Mouse (Mus musculus) small intestine, adult 2 months (tissue): ENCODE measurements around the gene Scpep1. TPM values are rescaled to one million over a fixed set of nuclear protein-coding genes. Genes with fewer than 3 reads are reported as not detected.
A peak's percentile ranks its signal among the peaks of the same experiment; 100 is the strongest.

Experiments used
- H3K27ac ChIP-seq: fragments of 200-500 bp; 2 replicates; pipeline ENCODE4 v1.5.1; 2012; ENCODE audit warnings: low read depth, low read length, control low read depth, inconsistent platforms; ENCODE audit not compliant: insufficient read depth
- H3K27me3 ChIP-seq: fragments of 200-500 bp; 2 replicates; pipeline ENCODE4 v1.6.1; 2012; ENCODE audit warnings: mild to moderate bottlenecking, moderate library complexity, low read length, inconsistent platforms; ENCODE audit not compliant: control insufficient read depth, insufficient read depth
- H3K36me3 ChIP-seq: fragments of 200-500 bp; 2 replicates; pipeline ENCODE4 v1.6.1; 2012; ENCODE audit warnings: mild to moderate bottlenecking, low read length, control low read depth, inconsistent platforms; ENCODE audit not compliant: control insufficient read depth, insufficient read depth
- H3K4me1 ChIP-seq: fragments of 200-500 bp; 2 replicates; pipeline ENCODE4 v1.6.1; 2012; ENCODE audit warnings: low read length, inconsistent platforms, mixed read lengths; ENCODE audit not compliant: control insufficient read depth, insufficient read depth, insufficient read length
- H3K4me3 ChIP-seq: fragments of 200-500 bp; 2 replicates; pipeline ENCODE4 v1.5.1; 2012; ENCODE audit warnings: low read depth, mild to moderate bottlenecking, control low read depth, inconsistent platforms, low read length, moderate library complexity
- CTCF ChIP-seq: fragments of 200-500 bp; IDR thresholded peaks from 2 replicates; pipeline ENCODE4 v1.5.1; 2012; ENCODE audit warnings: low read depth, mild to moderate bottlenecking, control low read depth, inconsistent platforms, low read length, moderate library complexity, mixed read lengths; ENCODE audit not compliant: insufficient replicate concordance, insufficient read length; ENCODE audit errors: extremely low read depth
- POLR2A ChIP-seq: fragments of 200-500 bp; IDR thresholded peaks from 2 replicates; pipeline ENCODE4 v1.6.1; 2012; ENCODE audit warnings: low read depth, mild to moderate bottlenecking, control low read depth, inconsistent platforms, low read length, moderate library complexity
- WGBS: fragments of 180-500 bp; shearing (Covaris S2); methylation state at CpG from one replicate; pipeline ENCODE4 v1.1.7; 2018; 5-methylcytosine and 5-hydroxymethylcytosine counted together
- polyA plus RNA-seq: library from polyadenylated mRNA; depleted of rRNA; stranded (reverse); fragments of >200 nt; gene quantifications from 2 replicates; pipeline ENCODE4 v1.2.3, GENCODE M21; 2012

Scpep1 gene
- polyA plus RNA-seq, 1 experiment: 31.1 TPM

DNA sequence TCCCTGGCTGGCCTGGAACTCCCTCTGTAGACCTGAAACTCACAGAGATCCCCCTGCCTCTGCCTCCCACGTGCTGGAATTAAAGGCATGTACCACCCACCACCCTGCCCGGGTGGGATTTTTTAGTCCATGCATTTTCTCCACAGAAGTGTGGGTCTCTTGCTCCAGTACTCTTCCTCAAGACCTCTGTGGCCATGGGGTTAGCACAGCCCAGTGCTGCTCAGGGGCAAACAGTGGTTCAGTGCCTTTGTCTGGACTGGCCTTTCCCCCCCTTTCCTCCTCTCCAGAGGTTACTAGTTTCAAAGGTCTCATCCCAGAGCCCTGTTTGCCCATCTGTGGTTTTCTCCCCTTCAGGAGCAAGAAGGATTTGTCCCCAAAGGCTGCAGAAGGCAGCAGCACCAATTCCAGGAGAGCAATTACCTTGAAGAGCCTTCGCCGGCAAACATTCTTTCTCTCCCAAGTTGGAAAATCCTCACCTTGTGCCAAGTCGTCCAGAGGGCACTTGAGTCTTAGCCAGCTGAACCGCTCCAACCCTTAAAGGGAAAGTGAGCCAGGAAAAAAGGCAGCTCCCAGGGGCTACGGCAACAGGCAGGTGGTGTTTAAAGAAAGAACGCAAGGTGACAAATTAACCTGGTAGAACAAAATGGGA is 45.8 kb downstream of the Scpep1 start:
- Histone ChIP-seq H3K4me1 (peaks cover 4% of the 10 kb centered on the region; the same call in 1 of the 2 replicates), H3K27me3 (no peaks in the 10 kb centered on the region), H3K4me3 (no peak overlapping the region), H3K36me3 (no peaks in the 10 kb centered on the region), H3K27ac (no peak overlapping the region)
- TF ChIP-seq CTCF: no peak
- no peak for TF ChIP-seq POLR2A
- 37% methylated on average over 8 of the region's 8 CpGs for WGBS

- H3K27ac ChIP-seq: no peak overlapping the region
- no peaks in the 10 kb centered on the region for H3K36me3 ChIP-seq
- H3K4me3 ChIP-seq: no peak overlapping the region
- H3K4me1 ChIP-seq: peaks cover 9% of the 10 kb centered on the region; the same call in 1 of the 2 replicates
- H3K27me3 ChIP-seq: no peaks in the 10 kb centered on the region
- WGBS: 92% methylated on average over 1 of the region's 1 CpGs
- TF ChIP-seq POLR2A: no peak
- peak; percentile 34; the same call in 1 of the 2 replicates for TF ChIP-seq CTCF
Observed at GRCm38 (mm10) chr11:88908557-88909211, 46.6 kb downstream of the Scpep1 start.

- Histone ChIP-seq H3K27ac (no peak overlapping the region), H3K4me3 (no peak overlapping the region), H3K4me1 (peaks cover 12% of the 10 kb centered on the region; the same call in 1 of the 2 replicates), H3K36me3 (no peaks in the 10 kb centered on the region), H3K27me3 (no peaks in the 10 kb centered on the region)
- WGBS: 95% methylated on average over 7 of the region's 7 CpGs
- no peak for TF ChIP-seq POLR2A
- TF ChIP-seq CTCF: no peak
Observed at GRCm38 (mm10) chr11:88907886-88908285, 47.4 kb downstream of the Scpep1 start.

DNA sequence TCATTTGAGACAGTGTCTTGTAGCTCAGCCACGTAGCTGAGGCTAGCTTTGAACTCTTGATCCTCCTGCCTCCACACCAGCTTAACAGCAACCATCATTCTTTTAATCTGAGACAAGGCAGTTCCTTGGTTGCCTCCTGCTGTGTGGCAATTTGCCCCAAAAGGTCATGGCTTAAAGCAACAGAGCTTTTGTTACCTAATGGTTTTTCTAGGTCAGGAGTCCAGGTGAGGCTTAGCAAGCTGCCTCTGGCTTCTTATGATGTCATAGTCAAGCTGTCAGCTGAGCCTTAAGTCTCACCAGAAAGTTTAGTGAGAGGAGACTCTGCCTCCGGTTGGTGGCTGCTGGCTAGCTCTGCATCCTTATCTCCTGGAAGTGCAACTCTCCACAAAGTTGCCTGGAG is 49.6 kb downstream of the Scpep1 start:
- Histone ChIP-seq H3K36me3 (no peaks in the 10 kb centered on the region), H3K4me1 (peaks cover 13% of the 10 kb centered on the region; the same call in 1 of the 2 replicates), H3K27ac (no peak overlapping the region), H3K4me3 (no peak overlapping the region), H3K27me3 (no peaks in the 10 kb centered on the region)
- TF ChIP-seq POLR2A (no peak), CTCF (no peak)
- 51% methylated on average over 2 of the region's 2 CpGs for WGBS

GRCm38 (mm10) chr11:88904080-88904479 is 51.2 kb downstream of the Scpep1 start:
- no peaks in the 10 kb centered on the region for H3K36me3 ChIP-seq
- TF ChIP-seq POLR2A (no peak), CTCF (no peak)
- 11% methylated on average over 2 of the region's 2 CpGs for WGBS
- no peak overlapping the region for H3K27ac ChIP-seq
- H3K4me3 ChIP-seq: no peak overlapping the region
- H3K27me3 ChIP-seq: no peaks in the 10 kb centered on the region
- H3K4me1 ChIP-seq: peaks cover 9% of the 10 kb centered on the region; the same call in 1 of the 2 replicates

DNA sequence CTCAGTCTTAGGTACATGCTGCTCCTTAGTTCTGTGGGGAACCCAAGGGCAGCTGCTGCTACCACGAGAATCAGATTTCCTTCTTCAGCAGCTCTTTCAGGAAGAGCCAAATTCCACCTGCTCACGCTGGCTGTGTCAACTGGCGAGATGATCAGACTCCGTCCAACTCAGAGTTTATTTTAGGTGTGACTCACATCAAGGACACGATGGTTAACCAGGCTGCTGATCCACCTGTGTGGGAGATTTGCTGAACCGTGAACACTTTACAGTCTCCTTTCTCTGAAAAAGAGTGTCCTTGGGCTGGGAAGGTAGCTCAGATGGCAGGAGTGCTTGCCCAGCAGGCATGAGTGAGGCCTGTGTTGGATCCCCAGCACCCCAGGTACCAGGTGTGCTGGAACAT is 52.5 kb downstream of the Scpep1 start:
- peaks cover 12% of the 10 kb centered on the region; the same call in 1 of the 2 replicates for H3K4me1 ChIP-seq
- H3K36me3 ChIP-seq: no peaks in the 10 kb centered on the region
- no peak overlapping the region for H3K4me3 ChIP-seq
- WGBS: 34% methylated on average over 6 of the region's 6 CpGs
- H3K27ac ChIP-seq: no peak overlapping the region
- TF ChIP-seq CTCF: no peak
- no peak for TF ChIP-seq POLR2A
- H3K27me3 ChIP-seq: no peaks in the 10 kb centered on the region

DNA sequence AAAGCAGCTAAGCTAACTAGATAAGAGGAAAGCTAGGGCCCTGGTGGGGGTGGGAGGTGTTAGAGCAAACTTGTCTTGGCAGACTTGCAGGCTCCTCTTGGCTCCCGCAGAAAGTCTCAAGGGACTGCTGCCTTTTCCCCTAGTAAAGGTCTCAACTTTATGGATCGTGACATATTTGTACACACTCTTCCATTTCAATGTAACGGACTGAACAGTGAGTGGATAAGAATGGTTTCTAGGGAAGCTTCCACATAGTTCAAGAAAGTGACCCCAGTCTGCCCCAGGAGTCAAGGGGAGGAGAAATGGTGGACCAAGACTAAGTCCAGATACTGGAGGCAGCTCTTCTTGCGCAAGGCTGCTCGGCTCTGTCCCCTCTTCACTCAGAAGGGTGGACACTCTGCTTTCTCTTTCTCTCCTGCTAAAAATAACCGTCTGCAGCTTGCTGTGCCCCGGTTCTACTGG is 53.9 kb downstream of the Scpep1 start:
- peak overlapping the region; percentile 2; the same call in 1 of the 2 replicates for H3K27ac ChIP-seq
- peaks cover 13% of the 10 kb centered on the region; the same call in 1 of the 2 replicates for H3K4me1 ChIP-seq
- no peaks in the 10 kb centered on the region for H3K36me3 ChIP-seq
- WGBS: 69% methylated on average over 7 of the region's 7 CpGs
- H3K27me3 ChIP-seq: no peaks in the 10 kb centered on the region
- TF ChIP-seq CTCF (no peak), POLR2A (no peak)
- no peak overlapping the region for H3K4me3 ChIP-seq
